Mouse (Mus musculus) right cerebral cortex, adult 2 months (tissue): ENCODE measurements around the gene Fam43a.

Experiments
- DNase-seq, 2 experiments: peaks; one replicate each; pipeline ENCODE4 v3.0.0; 2021 to 2022; ENCODE audit warnings: low spot score in 2 of 2

The Fam43a gene

DNA sequence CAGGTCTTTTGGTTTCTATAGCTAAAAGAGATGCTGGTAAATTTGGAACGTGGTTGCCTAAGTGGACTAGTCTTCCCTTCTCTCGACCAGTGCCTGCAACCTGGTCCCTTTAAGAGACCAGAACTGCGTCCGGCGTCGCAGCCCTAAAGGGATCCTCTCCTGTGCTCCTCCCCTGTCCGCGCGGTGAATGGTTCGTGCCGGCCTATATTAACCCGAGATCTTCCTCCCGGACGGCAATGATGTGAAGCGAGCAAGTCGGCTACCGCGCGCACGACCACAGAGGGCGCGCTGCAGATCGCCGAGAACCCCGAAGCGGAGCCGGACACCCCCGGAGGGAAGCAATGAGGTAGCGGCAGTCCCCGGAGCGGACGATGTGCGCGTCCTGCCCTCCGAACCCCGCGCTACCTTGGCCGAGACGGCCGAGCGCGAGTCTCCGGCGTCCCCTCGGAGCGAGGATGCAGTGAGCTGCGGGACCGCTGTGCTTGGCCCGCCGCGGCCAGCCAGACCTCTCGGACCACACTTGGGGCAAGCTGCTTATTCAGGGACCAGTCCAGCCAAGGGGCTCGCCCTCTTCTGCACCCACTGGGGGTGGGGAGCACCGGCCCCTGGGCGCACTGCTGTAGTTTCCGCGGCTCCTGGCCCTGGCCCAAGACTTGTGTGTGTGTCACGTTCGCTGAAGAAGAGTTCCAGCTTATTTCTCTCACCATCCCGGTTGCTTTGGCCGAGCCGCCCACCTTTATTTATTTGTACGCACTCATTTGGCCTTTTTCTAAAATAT is at the start of gene Fam43a:
Gene Fam43a, plus strand, starts transcription at position 233 of the 778 bp plus-strand sequence.
- peak; percentile 79 to 83 for DNase-seq

DNA sequence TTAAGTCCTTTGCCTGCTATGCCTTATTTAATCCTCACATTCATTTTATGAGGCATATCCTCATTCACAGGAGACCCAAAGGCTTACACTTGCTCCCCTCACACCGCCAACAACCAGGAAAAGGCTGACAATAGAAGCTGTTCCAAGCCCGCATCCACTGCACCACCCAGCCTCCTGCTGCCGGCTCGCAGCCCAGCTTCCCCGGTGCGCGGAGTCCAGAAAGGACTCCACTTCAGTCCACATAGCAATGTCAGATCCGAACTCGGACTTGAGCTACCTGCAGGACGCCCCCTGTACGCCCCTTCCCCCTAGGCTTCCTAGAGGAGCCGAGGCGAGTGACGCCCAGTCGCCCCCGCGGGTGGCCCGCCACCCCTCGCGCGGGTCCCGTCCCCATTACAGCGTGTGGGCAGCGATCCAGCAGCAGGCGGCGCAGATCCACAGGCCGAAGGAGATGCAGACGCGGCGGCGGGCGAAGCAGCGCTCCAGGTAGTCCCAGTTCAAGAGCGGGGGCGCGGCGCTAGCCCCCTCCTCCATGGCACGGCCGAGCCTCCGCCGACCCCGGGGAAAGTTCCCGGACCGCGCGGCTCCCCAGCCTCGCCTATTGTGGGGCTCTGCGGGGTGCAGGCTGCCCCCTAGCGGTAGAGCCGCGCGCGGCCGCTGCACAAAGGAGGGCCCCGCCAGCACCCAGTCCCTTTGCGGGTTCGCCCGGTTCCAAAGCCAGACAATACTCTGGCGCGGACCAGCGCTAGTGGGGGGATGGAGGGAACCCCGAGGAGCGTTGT is 49.4 kb upstream of the Fam43a start:
- DNase-seq = peak; percentile 76 to 88

DNA sequence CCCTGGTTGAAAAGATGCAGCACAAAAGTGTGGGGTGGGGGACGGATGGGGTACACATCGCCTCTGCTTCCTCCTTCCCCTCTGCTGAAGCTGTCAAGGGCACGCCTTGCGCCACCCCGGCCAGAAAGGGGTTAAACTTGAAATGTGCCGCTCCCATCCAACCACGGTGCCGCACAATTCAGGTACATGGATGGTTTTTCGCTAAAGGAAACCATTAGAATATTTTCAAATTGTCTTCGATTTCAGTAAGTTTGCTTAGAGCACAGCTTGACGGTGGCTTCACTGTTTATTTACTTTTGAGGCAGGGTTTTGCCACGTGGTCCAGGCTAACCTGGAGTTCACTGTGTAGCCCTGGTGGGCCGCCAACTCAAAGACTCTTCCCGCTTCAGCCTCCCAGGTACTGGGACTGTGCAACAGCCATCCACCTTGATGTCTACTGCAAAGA is 48.8 kb upstream of the Fam43a start, which contains the start of gene Tmem44:
Gene Tmem44, minus strand, starts transcription at position 95 of the 445 bp plus-strand sequence.
- no peak for DNase-seq

DNA sequence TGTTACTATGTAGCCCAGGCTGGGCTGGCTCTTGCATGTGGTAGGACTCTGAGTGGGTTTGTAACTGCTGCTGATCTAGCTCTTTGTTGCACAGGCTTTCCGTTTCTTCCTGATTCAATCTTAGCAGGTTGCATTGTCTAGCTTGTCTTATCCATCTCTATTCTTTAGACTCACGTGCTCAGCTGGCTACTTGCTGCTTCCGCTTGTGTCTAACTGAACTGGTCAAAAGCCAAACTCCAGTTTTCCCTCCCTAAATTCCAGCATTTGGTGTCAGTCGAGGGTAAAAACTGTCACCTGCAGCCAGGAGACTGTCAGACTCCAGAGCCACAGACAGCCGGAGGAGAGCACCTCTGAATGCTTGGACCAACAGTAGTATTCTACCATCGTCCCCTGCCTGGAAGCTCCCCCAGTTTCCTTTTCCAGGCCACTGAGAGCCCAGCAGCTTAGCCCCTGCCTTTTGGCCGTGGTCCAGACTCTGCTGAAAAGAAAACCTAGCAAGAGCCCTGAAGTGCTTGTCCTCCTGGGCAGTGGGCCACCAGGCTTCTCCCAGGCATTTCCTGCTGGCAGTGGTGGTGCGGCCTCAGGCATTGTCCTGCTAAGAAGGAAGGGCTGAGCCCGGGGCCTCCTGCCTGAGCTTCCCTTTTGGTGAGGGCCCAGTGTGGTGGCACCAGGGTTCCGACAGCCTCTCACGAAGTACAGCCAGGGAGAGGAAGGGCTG is 46.7 kb upstream of the Fam43a start:
- peak; percentile 61 to 73 for DNase-seq

DNA sequence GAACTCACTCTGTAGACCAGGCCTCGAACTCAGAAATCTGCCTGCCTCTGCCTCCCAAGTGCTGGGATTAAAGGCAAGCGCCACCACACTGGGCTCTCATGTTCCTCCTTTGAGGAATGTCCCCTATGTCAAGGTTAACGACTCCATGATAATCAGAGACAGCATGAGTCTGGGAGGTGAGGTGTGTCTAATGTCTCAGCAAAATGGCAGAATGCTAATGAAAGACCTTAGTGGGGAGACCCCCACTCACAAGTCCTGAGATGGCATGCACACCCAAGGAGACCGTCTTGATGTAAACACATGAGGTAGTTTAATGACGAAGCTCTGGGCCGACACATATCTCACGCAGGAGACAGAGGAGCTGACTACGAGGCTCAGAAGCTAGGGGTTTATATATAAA is 45.4 kb upstream of the Fam43a start:
- no peak for DNase-seq

DNA sequence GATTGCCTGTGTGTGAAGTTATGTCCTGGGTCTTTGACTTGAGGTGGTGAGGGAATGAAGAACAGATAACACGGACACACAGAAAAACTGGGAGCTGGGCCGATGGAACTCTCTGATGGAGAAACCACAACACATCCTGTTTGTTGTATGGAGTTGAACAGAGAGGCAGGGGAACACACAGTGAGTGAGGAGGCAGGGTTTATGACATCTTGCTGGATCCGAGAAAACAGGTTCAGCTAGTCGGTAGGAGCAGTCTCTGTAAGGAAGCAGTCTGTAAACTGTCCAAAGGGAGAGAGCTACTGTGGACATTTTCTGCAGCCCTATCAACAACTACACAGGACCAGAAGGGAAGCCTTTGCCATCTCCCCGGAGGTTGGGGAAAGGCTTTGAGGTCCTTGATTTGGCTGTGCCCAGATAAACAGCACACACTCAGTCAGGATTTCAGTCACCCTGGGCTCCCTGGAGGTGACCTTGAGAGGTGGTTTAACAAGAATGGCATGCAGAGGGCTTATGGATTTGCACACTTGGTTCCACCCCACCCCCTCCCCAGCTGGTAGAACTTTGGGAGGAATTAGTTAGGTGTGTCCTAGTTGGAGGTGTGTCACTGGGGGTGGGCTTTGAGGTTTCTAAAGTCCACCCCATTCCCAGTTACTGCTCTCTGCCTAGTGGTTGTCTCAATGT is 40.1 kb upstream of the Fam43a start:
- DNase-seq = no peak

DNA sequence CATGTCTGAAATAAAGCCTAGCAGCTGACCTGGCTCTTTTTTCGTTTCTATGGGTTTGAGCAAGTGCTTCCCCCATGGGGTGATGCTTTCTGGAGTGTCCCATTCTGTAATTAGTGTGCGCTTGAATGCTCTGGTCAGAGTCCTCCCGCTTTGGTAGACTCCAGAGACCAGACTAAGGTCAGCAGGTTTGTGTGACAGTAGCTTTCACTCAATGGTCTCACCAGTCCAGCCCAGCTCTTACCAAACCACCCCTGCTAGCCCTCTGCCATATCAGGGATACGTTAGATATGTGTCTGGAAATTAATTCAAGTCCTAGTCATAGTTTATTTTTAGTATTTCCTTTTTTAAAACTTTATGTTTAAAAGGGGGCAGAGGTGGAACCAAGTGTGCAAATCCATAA is 38.9 kb upstream of the Fam43a start:
- no peak for DNase-seq

DNA sequence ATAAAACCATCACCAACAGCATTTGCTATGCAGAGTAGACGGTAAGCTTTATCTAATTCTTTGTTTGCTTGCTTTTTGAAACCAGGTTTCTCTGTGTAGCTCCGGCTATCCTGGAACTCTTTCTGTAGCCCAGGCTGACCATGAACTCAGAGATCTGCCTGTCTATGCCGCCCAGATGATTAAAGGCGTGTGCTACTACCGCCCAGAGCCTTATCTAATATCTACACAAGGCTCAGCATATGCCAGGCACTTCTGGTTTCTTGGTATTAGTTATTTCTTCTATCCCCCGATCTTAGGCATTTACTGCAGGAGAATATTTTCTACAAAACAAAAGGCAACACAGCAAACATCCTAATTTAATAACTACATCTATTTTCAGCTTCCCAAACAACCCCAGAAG is 33.9 kb upstream of the Fam43a start:
- no peak for DNase-seq

DNA sequence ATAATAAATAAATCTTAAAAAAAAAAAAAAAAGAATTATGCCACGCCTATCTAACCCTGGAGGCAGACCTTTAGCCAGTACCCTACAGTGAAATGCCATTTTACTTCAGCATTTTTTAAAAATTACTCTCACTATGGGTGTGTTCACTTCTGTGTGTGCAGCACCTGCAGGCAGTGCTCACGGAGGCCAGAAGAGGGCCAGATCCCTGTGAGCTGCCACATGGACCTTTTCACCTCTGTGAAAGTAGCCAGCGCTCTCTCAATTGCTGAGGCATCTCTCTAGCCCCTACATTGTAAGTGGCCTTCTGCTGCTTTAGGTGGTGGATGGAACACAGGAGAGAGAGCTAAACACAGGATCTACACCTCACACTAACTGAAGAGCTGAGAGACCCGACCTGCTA is 29.4 kb upstream of the Fam43a start:
- DNase-seq = no peak

DNA sequence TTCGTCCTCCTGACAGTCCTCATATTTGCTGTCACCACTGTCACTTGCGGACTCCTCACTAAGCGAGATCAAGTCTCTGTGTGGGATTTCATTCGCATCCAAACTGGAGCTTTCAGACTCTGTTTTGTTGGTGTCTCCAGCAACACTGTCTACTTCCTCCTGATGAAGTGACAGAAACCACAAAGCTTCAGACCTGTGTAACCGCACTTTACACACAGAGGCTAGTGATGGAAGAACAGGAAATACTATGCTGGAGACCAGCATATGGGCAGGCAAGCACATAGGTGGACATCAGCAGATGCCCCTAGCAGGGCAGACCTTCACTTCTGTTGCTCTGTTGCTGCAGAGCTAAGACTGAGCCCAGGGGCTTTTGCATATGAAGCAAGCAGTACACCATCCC is 28.1 kb upstream of the Fam43a start:
- DNase-seq = no peak

DNA sequence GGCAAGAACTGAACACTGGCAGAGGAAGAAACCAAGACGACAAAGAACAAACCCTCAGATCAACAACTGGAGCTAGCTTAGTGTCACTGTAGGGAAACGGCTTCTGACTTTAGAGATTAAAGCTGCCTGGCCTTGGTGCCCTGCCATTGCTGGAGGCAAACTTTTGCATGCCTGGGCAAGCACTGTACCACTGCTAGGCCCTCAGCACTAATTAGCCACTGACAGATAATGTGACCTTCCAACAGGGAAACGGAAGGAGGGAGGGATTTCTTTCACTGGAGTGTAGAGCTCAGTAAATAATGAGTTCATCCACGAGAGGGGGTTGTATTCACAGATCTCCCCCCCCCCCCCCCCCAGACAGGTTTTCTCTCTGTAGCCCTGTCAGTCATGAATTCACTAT is 27.3 kb upstream of the Fam43a start:
- DNase-seq = no peak

DNA sequence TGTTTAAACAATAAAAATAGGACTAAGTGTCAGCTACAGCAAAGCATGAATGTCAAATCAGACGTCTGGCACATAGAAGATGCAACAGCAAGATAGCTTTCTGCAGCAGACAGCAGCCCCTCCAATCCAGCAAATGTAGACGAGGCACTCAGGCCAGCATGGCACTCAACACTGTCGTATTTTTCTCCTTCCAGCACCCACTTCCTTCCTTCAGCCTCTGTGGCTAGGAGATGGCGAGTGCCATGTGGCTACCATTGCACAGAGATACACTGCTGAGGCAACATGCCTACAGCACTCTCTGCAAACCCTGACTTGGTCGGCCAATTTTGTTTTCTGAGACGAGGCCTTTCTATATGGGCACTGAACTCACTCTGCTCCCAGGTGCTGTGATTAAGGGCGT is 23.7 kb upstream of the Fam43a start:
- no peak for DNase-seq

DNA sequence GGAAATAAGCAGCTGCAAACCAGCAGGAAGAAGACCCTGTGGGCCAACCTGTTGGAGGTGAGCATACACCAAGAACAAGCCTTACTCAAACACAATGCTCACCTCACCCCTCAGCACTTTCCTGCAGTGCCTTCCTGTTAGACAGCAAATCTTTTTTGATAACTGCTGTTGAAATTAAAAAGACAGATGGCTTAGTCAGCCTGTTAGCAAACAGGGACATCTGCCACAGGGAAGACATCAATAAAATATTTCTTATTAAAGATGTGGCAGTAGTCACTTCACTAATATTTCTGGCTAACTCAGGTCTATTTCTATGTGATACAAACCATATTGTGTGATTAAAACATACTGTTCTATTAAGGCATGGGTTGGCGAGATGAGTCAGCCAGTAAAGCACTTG is 23.1 kb upstream of the Fam43a start:
- no peak for DNase-seq

DNA sequence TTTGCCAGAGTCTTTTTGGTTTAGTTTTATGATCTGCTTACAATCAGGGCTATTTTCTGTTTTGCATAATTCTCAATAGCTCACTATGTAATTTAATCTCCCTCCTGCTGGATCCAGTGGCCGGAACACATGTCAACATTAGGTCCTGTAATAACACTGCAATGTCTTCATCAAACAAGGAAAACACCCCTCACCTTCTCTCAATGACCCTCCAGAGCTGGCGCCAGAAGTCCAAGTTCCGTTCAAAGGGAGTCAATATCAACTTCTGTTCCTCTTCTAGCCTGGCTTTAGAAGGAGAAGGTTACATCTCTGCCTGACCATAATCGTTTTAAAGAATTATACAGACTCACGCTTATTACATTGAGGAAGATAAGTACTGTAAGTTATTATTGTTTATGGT is 18.8 kb upstream of the Fam43a start:
- DNase-seq = no peak

DNA sequence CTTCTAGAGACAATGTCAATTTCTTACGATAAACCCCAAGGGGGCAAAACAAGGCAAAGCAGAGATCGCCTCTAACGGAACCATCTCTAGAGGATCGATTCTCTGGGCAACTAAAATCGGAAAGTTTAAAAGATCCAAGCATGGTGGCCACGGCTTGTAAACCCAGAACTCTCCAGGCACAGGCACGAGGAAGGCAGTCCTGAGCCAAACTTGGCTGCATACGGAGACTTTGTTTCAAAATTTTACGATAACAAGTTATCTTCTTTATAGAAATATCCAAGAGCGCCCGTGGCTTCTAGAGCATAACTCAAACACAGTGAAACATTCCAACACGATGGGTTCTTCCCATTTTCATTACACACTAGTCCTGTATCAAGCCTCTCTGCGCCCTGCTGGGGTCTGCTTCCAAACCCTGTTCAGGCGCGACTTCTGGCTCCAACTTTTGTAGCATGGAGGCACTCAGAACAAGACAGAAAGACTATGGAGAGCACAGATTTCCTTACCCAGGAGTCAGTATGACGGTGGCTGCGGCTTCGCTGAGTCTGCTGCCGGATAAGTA is 12.5 kb upstream of the Fam43a start:
- DNase-seq = no peak

DNA sequence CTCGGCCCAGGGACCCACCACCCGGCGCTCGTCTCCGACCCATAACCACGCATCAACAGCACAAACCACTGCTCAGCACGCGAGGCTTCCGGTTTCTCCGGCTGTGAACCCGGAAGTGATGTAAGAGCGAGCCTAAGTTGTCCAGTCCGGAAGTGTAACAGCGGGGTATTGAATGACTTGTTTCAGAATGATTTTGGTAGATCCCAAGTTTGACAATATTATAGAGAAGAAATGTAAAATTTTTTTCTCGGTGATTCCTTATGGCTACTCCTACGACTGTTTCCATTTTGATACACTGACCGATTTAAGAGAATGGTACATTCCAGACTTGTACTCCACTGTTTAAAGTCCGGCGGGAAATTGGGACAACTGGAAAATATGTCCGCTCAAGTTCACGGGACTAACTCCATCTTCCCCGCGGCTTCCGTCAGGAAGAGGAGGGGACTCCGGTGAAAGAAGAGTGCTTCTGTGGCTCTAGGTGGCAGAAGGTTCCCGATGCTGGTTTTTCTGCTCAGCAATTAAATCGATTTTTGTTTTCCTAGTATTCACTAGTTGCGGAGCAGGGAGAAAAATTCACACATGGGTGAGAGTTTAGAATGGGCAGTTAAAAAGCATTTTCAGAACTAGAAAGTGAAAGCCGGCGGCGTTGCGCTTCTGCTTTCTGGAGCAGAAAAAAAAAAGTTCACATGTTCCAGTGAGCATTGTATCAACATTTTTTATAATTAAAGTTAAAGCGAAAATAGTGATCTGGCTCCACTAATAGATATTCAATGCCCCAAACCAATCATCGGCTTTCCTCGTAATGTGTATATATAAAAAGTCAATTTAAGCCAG is 11.8 kb upstream of the Fam43a start, which contains the start of gene Lsg1:
Gene Lsg1, minus strand, starts transcription at position 99 of the 834 bp plus-strand sequence.
- DNase-seq = peak; percentile 84 to 90

DNA sequence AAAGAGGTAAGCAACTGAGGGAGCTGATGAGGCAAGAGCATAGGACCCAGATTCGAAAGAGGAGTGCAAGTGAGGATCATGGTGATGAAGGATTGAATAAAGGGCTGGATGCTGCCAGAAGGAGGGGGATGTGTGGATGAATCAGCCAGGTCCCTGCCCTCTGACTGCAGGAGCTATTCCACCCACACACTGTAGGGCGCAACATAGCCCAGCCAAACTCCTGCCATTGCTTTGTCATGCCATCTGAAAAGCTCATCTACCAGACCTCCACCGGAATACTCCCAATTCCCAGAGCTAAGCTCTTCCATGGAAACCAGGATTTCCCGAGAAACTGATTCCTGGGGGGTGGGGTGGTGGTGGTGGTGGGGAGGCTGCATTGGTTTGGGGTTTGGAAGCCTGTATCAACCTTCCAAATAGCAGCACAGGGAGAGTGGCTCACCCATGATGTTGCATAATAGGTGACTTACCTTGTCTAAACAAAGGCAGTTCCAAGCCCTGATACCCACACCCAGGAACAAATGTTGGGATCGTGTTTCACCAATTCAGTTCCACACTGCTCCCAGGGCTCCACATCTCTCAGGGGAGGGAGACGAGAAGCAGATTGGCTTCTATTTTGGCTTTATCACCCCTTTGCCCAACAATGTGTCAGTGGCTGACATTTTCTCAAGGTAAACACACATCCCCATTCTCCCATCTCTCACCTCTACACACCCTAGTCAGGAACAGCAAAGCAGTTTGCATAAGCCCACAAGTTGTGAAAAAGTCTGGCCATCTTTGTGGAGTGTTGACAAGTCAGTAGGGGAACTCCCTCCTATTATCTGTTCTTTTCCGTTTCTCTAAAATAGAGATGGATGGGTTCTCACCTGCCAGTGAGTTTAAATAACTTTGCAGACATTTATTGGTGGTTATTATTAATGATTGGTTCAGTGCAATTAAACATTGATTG is 9.0 kb upstream of the Fam43a start:
- DNase-seq = no peak

DNA sequence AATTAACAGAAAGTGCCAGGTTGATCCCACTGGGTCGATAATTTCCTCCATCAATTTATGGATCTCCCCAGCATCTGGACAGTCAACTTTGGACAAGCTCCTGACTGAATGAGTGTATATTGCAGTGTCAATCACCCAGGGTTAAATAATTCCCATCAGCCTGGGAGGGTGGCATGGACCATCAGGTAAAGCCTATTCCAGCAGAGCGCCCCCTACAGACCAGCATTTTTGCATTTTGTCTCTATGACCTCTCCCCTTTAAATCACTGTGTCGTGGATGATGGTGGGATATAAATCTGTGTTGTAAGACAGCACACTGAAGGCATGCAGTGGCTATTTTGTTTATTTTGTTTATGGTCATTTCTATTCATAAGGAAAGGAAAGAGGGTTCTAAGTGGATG is 7.5 kb upstream of the Fam43a start:
- DNase-seq = no peak

DNA sequence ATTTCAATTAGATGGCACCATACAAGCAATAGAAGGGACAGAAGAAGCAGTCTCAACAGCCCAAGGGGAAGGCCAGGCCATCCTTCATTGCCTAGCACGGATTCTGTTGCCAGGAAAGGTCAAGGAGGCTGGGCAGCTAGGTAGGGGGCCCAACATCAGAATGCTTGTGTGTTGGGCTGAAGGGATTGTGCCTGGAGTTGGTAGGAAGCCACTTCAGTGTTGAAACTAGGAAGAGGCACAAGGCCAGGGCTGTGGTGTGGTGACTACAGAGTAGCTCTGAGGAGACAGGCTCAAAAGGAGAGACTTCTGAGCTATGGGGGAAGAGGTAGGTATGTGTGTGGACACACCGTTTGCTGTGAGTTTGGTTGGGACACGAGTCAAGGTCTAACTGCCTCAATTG is 4.2 kb upstream of the Fam43a start:
- no peak for DNase-seq
